Mouse (Mus musculus) left cerebral cortex, adult 8-10 months (tissue): ENCODE results near the gene Lrriq4. TPM values are rescaled to one million over a fixed set of nuclear protein-coding genes. Genes with fewer than 3 reads are reported as not detected.
"Not testable (repeated sequence)": the region's sequence is repeated elsewhere in the genome, so short reads cannot be mapped to it uniquely, and the experiment has no call there.

ENCODE experiments used
- DNase-seq, 2 experiments: peaks; one replicate each; pipeline ENCODE4 v3.0.0; 2022; ENCODE audit warnings: low spot score in 2 of 2
- total RNA-seq, 4 experiments: library from RNA; stranded (reverse); gene quantifications; 2 replicates each; pipeline ENCODE4 v1.2.4; 2022

Lrriq4 gene
- total RNA-seq, 4 experiments from 2014 or later: not detected

DNA sequence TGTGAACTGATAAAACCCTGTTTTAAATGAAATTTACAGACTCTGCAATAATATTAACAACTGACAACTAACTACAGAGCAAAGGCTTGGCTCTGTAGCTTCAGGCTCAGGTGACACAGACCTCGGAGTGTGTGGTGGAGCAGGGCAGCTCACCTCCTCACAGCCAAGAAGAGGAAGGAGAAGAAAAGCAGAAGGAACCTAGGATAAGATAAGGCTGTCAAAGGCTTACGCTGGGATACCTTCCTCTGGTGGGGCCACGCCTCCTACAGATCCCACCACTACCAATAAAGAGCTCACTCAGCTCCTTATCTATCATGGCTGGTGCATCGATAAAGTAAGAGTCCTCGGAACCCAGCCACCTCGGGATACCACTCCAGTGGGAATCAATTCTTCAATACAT, 38.9 kb downstream of the Lrriq4 start:
- DNase-seq: no peak

DNA sequence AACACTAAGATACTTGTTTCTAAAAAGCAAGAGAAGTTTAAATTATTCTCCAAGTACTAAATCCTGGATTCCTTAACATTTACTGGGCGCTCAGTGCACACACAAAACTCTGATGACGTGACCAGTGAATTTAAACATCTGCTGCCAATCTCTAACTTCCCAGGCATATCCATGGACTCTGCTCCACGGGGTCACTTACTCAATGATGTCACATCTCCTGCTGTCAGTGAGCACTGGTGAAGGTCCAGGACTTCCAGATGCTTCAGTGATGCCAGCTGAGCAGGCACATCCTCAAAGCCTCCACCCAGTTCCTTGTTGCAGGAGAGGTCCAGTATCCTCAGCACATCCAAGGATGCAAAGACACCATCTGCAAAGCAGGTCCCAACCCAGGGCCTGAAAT, 42.9 kb downstream of the Lrriq4 start:
- DNase-seq: no peak

DNA sequence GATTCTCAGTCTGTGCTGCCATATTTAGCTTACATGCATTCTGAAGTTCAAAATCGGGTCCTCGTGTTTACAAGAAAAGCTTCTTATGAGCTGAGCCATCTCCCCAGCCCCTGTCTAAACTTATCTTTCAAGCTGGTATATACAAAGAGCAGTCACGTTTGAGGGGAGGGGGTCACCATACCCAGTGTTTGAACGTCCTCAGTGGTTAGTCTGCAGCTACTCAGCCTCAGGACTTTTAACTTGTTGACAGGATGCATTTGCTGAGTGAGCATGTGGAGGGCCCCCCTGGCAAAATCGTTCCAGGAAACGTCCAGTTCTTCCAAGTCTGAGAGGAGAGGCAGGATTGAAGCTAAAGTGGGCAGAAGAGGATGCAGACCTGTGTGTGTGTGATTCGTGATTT, 46.7 kb downstream of the Lrriq4 start:
- no peak for DNase-seq

DNA sequence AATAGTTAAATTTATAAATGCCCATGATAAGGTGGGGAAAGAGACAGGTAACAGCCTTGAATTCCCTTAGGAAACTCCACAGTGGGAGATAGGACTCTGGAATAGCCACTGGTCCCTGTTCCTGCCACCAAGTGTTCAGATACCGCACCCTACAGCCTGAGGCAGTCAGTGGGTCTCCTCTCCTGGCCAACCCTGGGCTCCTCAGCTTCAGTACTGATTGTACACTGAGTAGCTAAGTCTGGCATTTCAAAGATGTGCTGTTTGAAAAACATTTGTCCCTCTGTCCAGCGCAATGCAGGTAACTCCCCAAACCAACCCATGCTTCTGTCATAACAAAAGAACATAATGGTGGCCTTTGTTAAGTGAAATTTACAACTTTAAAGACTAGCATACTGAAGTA, 51.4 kb downstream of the Lrriq4 start:
- no peak for DNase-seq

DNA sequence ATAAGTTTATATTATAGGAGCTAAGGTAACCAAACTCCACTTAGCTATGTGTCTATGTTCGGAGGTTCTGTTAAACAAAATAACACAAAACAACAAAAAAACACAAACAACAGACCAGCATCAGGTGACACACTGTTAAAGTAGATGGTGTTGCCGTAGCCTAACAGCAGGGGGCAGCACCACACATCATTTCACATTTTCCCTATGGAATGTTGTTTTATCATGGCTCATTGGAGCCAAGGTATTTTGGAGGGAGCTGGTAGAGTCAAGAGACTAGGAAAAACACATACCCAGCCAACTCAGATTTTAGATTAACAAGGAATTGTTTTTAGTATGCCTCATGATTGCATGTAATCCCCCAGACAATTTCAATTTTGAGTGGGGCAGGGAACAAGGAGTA, 52.0 kb downstream of the Lrriq4 start:
- peak in 1 of 2 experiments; percentile 56 for DNase-seq

DNA sequence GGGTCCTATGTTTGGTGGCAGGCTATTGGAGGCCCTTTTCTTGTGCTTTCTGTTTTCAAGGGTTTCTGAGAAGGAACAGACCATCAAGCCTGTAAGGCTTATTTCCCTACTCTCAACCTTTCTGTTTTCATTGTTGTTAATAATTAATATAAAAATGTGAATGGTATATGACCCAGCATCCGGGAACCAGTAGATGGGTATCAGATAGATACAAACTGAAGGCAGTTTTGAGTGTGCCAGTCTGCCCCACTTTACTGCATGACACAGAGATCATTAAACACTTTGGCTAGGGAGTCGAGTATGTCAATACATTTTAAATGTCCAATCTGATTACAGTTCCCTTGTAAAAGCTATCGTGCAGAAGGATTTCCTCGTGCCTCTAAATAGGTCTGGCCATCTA, 53.6 kb downstream of the Lrriq4 start:
- DNase-seq: no peak

DNA sequence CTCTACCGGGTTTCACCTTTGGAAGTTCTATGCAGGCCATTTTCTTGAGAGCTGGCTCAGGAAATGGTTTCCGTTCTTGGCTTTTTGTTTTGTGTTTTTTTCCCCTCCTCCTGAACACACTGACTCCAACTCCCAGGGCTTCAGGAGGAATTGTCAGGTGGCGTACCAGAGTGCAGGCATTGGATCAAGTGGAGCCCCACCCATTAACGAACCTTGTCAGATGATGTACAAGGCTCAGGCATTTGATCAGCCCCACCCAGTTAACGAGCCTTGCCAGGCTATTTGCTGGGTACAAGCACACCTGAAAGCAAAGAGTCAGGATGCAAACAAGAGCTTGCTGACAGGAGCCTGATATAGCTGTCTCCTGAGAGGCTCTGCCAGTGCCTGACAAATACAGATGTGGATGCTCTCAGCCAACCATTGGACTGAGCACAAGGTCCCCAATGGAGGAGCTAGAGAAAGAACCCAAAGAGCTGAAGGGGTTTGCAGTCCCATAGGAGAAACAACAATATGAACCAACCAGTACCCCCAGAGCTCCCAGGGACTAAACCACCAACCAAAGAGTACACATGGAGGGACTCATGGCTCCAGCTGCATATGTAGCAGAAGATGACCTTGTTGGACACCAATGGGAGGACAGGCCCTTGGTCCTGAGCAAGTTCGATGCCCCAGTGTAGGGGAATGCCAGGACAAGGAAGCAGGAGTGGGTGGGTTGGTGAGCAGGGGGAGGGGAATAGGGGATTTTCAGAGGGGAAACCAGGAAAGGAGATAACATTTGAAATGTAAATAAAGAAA, 55.6 kb downstream of the Lrriq4 start, which contains the start of gene Lrrc31:
Gene Lrrc31 (minus strand): TSS at position 133 of the 795 bp plus-strand sequence.
- DNase-seq: not testable (repeated sequence)

DNA sequence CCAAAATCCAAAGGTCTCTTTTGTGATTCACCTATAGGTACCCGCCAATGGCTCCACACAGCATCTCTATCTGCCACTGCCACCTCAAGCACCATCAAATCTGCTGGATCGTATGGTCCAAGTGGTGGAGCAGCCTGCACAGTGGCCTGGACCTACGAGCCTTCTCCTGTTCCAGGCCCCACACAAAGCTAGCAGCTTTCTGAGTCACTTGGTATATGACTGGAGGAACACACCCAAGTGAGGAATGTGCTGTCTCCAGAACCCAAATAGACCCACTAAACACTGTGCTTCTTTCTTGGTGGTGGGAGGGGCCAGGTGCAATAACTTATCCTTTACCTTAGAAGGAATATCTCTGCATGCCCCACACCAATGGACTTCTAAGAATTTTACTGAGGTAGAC, 61.7 kb downstream of the Lrriq4 start:
- no peak for DNase-seq

DNA sequence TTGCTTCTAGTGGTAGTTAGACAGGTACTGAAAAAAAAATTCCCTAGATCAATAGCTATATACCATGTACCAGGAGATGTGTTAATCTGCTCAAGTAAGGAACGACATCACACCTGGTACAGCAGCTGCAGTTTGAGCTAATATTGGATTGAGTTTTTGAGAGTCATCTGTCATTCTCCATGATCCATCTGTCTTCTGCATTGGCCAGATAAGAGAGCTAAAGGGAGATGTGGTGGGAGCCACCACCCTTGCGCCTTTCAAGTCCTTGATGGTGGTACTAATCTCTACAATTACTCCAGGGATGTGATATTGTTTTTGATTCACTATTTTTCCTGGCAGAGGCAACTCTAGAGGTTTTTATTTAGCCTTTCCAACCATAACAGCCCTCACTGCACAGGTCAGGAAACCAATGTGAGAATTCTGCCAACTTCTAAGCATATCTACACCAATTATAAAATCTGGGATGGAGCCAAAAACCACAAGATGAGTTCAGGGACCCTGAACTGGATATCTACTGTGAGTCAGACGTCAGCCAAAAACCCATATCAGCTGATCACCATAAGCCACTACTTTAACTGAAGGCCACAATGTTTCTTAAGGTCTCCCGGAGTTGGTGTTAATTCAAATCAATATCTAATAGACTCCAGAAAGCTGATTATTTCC, 62.4 kb downstream of the Lrriq4 start:
- no peak for DNase-seq

DNA sequence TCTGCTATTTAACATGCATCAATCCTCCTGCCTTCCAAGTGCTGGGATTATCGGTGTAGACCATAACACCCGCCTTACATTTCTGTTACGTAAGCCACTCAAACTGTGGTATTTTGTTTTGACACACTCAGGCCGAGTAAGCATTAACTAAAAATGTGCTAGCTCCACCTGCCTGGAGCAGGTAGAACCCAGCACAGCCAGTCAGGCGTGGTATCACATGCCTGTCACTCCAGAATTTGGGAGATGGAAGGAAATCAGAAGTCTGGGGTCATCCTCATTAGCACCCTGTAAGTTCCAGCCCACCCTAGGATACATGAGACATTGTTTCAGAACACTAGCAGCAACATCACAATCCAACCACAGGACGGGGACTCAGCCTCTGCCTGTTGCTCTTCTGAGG, 65.9 kb downstream of the Lrriq4 start:
- no peak for DNase-seq

DNA sequence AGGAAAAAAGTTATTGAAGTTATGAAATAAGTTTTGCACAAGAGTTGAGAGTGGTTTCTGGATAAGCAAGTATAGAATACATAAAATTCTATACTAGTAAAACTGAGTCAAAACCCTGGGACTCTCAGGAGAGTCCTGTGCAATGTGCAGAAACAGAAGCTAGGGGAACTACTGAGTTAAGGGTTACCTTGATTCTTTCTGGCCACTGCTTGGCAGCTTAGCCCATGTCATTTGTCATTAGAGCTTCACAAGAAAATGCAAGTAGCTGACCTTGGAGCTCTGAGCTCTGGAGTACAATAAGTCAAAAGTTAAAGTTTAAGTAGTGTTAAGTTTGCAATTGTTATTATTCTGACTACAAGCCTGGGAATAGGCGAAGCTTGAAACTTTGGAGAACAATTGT, 69.0 kb downstream of the Lrriq4 start:
- DNase-seq: no peak

DNA sequence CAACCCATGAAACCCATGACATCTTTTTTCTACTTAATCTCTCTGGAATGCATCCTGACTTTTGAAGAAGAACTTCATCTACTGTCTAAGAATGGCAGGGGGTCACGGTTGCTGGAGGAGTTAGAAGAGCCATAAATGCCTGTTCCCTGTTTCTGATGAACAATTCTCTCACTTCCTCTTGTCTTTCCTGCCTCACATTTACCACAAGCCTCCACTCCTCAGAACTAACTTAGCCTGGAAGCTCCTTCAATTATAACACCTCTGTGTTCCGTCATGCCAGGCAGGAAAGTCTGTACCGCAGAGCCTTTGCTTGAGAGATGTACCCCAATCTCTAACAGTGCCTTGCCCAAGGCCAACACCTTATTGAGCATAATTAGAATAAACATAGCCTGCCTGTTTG, 74.3 kb downstream of the Lrriq4 start:
- DNase-seq: no peak

Other genes with a start within 250 kb of the Lrriq4 start
- gene Mecom, start 96.5 kb upstream of the Lrriq4 start, total RNA-seq: 1 to 10 TPM; 3.4 to 6.2 (median 5.2) TPM
- 1 to 10 TPM in 2 of 4 experiments, under 1 TPM in 2; 0.95 to 1.9 (median 1.2) TPM for gene Actrt3, start 44.6 kb upstream of the Lrriq4 start, total RNA-seq
- 10 to 100 TPM; 14.5 to 19.6 (median 17.5) TPM for gene Mynn, start 42.4 kb upstream of the Lrriq4 start, total RNA-seq
- under 1 TPM in 3 of 4 experiments, not detected in 1; 0.19 to 0.60 (median 0.23) TPM for gene Lrrc34, start 3.4 kb downstream of the Lrriq4 start, total RNA-seq
- not detected for gene Lrrc31, start 55.3 kb downstream of the Lrriq4 start, total RNA-seq
- under 1 TPM in 1 of 4 experiments, not detected in 3; 0.27 TPM for gene Samd7, start 101.8 kb downstream of the Lrriq4 start, total RNA-seq
- 100 to 1,000 TPM; 101 to 107 (median 103) TPM for gene Sec62, start 148.4 kb downstream of the Lrriq4 start, total RNA-seq
- 1 to 10 TPM in 3 of 4 experiments, under 1 TPM in 1; 0.61 to 3.7 (median 1.5) TPM for gene Gpr160, start 211.4 kb downstream of the Lrriq4 start, total RNA-seq